Mouse (Mus musculus): Measurements from ENCODE around the gene Gm13306. TPM values are rescaled to one million over a fixed set of nuclear protein-coding genes. Genes with fewer than 3 reads are reported as not detected.
A peak's percentile ranks its signal among the peaks of the same experiment; 100 is the strongest.
"Not testable (repeated sequence)": the region's sequence is repeated elsewhere in the genome, so short reads cannot be mapped to it uniquely, and the experiment has no call there.

Gene Gm13306
- not detected in 2 replicates for polyA plus RNA-seq (2014; fragmentation: Nextera tagmentation; extraction: Ambion mirVana)

GRCm38 (mm10) chr4:42153136-42153535 lies at the start of gene Gm13306:
Gene Gm13306, plus strand, starts transcription at chr4:42153436.
- no CpG with 5 or more reads among the region's 9 CpGs for WGBS
- H3K9me3 ChIP-seq (ENCODE audit: control insufficient read depth, low read length); H3K9ac ChIP-seq (ENCODE audit: low read length); ATAC-seq (replicated peaks; ENCODE audit: low FRiP score); H3K4me3 ChIP-seq (ENCODE audit: low read depth, low read length); H3K36me3 ChIP-seq (ENCODE audit: control insufficient read depth, insufficient read depth, low read length); DNase-seq (ENCODE audit: low spot score); H3K4me1 ChIP-seq (replicated peaks; ENCODE audit: control insufficient read depth, insufficient read depth, low read length); H3K27ac ChIP-seq (ENCODE audit: low read depth, low read length); H3K27me3 ChIP-seq (ENCODE audit: control insufficient read depth, insufficient read depth, low read length); H3K4me2 ChIP-seq (ENCODE audit: low read depth, low read length, severe bottlenecking): not testable (repeated sequence)

- WGBS: no CpG with 5 or more reads among the region's 5 CpGs
- not testable (repeated sequence) for H3K36me3 ChIP-seq (ENCODE audit: control insufficient read depth, insufficient read depth, low read length); ATAC-seq (replicated peaks; ENCODE audit: low FRiP score); H3K4me3 ChIP-seq (ENCODE audit: low read depth, low read length); H3K9ac ChIP-seq (ENCODE audit: low read length); H3K4me2 ChIP-seq (ENCODE audit: low read depth, low read length, severe bottlenecking); H3K9me3 ChIP-seq (ENCODE audit: control insufficient read depth, low read length); DNase-seq (ENCODE audit: low spot score); H3K27ac ChIP-seq (ENCODE audit: low read depth, low read length); H3K27me3 ChIP-seq (ENCODE audit: control insufficient read depth, insufficient read depth, low read length); H3K4me1 ChIP-seq (replicated peaks; ENCODE audit: control insufficient read depth, insufficient read depth, low read length)
Observed at GRCm38 (mm10) chr4:42114517-42114916, 38.7 kb upstream of the Gm13306 start, which contains the start of gene Gm13304. Gene Gm13304, plus strand, starts transcription at chr4:42114817.

DNA sequence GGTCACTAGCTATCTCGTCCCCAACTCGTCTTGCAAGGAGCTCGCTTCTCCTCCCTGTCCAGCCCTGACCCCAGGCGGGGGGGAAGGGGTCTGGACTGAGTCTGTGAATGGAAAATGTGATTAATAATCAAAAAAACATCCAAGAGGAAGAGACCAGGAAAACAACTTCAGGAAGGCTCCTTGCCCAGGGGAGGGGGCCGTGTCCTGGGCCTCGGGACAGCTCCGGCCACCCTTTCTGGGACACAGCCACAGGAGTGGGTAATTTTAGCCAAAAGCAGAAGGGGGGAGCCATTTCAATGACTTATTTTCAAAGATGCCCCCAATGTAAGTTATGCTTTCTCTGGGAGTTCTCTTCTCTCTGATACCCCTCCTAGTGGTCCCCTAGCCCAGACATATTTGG lies 15.3 kb downstream of the Gm13306 start, which contains the start of gene Gm13305:
TSS of gene Gm13305 (minus strand) at position 101 of the 400 bp plus-strand sequence.
- H3K27me3 ChIP-seq (ENCODE audit: control insufficient read depth, insufficient read depth, low read length); H3K9ac ChIP-seq (ENCODE audit: low read length); H3K9me3 ChIP-seq (ENCODE audit: control insufficient read depth, low read length); DNase-seq (ENCODE audit: low spot score); H3K27ac ChIP-seq (ENCODE audit: low read depth, low read length); ATAC-seq (replicated peaks; ENCODE audit: low FRiP score); H3K36me3 ChIP-seq (ENCODE audit: control insufficient read depth, insufficient read depth, low read length); H3K4me2 ChIP-seq (ENCODE audit: low read depth, low read length, severe bottlenecking); H3K4me1 ChIP-seq (replicated peaks; ENCODE audit: control insufficient read depth, insufficient read depth, low read length); H3K4me3 ChIP-seq (ENCODE audit: low read depth, low read length): not testable (repeated sequence)
- WGBS: no CpG with 5 or more reads among the region's 7 CpGs

DNA sequence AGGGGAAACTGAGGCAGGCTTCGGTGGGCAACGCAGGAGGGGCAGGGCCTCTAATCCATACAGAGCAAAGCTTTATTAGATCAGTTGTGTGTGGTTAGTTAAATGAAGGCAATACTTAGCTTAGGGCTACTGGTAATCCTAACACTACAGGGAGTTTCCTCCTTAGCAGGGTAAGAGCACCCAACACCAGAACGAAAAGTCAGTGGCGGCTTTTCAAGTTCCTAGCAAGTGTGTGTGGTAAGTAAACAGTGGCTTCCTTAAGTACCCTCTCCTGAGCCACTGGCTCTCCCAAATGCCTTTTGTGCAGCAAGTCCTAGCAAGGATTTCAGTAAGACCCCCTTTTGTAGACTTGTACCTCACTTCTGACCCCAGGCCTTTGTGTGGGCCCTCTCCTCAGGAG lies 25.0 kb downstream of the Gm13306 start:
- WGBS: no CpG with 5 or more reads among the region's 4 CpGs
- ATAC-seq (replicated peaks; ENCODE audit: low FRiP score); H3K9ac ChIP-seq (ENCODE audit: low read length); DNase-seq (ENCODE audit: low spot score); H3K27me3 ChIP-seq (ENCODE audit: control insufficient read depth, insufficient read depth, low read length); H3K36me3 ChIP-seq (ENCODE audit: control insufficient read depth, insufficient read depth, low read length); H3K27ac ChIP-seq (ENCODE audit: low read depth, low read length); H3K4me2 ChIP-seq (ENCODE audit: low read depth, low read length, severe bottlenecking); H3K4me1 ChIP-seq (replicated peaks; ENCODE audit: control insufficient read depth, insufficient read depth, low read length); H3K9me3 ChIP-seq (ENCODE audit: control insufficient read depth, low read length); H3K4me3 ChIP-seq (ENCODE audit: low read depth, low read length): not testable (repeated sequence)

GRCm38 (mm10) chr4:42183234-42184197 lies 30.3 kb downstream of the Gm13306 start:
- not testable (repeated sequence) for H3K9ac ChIP-seq (ENCODE audit: low read length); H3K27me3 ChIP-seq (ENCODE audit: control insufficient read depth, insufficient read depth, low read length); H3K9me3 ChIP-seq (ENCODE audit: control insufficient read depth, low read length); DNase-seq (ENCODE audit: low spot score); H3K4me2 ChIP-seq (ENCODE audit: low read depth, low read length, severe bottlenecking); H3K4me1 ChIP-seq (replicated peaks; ENCODE audit: control insufficient read depth, insufficient read depth, low read length); H3K27ac ChIP-seq (ENCODE audit: low read depth, low read length); H3K36me3 ChIP-seq (ENCODE audit: control insufficient read depth, insufficient read depth, low read length); H3K4me3 ChIP-seq (ENCODE audit: low read depth, low read length)
- ATAC-seq (replicated peaks; ENCODE audit: low FRiP score): peak; percentile 70
- WGBS: no CpG with 5 or more reads among the region's 31 CpGs

DNA sequence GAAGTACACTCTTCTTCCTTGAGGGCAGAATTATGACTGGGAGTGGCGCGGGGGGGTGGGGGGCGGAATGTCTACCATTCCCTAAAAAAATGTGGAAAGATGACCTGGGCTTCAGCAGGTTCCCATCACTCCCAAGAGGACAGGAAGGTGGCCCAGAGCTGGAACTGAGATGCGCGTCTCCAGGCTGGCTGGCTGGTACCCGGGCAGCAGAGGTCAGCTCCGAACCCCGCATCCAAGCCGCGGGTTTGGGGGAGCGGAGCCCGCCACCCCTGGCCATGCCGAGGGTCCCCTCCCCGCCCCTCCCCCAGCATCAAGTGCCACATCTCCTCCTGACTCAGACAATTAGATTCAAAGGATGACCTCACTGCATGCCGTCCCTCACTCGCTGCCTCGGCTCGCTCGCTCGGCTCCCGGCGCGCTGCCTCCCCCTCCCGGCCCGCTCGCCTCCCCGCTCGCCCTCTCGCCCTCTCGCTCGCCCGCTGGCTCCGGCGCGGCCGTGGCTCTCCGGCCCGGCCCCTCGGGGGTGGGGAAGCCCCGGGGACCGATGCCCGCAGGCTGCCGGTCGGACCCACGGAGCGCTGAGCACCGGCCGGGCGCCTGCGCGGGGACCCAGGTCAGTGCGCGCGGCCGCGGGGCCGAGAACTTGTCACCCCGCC lies 31.2 kb downstream of the Gm13306 start:
- ATAC-seq (replicated peaks; ENCODE audit: low FRiP score): peak; percentile 72
- not testable (repeated sequence) for H3K4me1 ChIP-seq (replicated peaks; ENCODE audit: control insufficient read depth, insufficient read depth, low read length); H3K27ac ChIP-seq (ENCODE audit: low read depth, low read length); H3K27me3 ChIP-seq (ENCODE audit: control insufficient read depth, insufficient read depth, low read length); DNase-seq (ENCODE audit: low spot score); H3K4me2 ChIP-seq (ENCODE audit: low read depth, low read length, severe bottlenecking); H3K4me3 ChIP-seq (ENCODE audit: low read depth, low read length); H3K9ac ChIP-seq (ENCODE audit: low read length); H3K9me3 ChIP-seq (ENCODE audit: control insufficient read depth, low read length); H3K36me3 ChIP-seq (ENCODE audit: control insufficient read depth, insufficient read depth, low read length)
- no CpG with 5 or more reads among the region's 58 CpGs for WGBS

- DNase-seq (ENCODE audit: low spot score); H3K4me1 ChIP-seq (replicated peaks; ENCODE audit: control insufficient read depth, insufficient read depth, low read length); H3K36me3 ChIP-seq (ENCODE audit: control insufficient read depth, insufficient read depth, low read length); H3K4me3 ChIP-seq (ENCODE audit: low read depth, low read length); H3K27me3 ChIP-seq (ENCODE audit: control insufficient read depth, insufficient read depth, low read length); H3K27ac ChIP-seq (ENCODE audit: low read depth, low read length); H3K9ac ChIP-seq (ENCODE audit: low read length); H3K9me3 ChIP-seq (ENCODE audit: control insufficient read depth, low read length); H3K4me2 ChIP-seq (ENCODE audit: low read depth, low read length, severe bottlenecking): not testable (repeated sequence)
- WGBS: no CpG with 5 or more reads among the region's 25 CpGs
- ATAC-seq (replicated peaks; ENCODE audit: low FRiP score): peak; percentile 59
Observed at GRCm38 (mm10) chr4:42184980-42185372, 31.7 kb downstream of the Gm13306 start.

All from forebrain, embryonic 11.5 days (tissue).